Mouse (Mus musculus) monocyte, adult 2 months (primary cell): ENCODE results near the gene Tex19.1.

Experiments used
- DNase-seq, 2 experiments: peaks; one replicate each; pipeline ENCODE4 v3.0.0; 2022; ENCODE audit warnings: low spot score in 2 of 2, low read depth in 1 of 2

Tex19.1 gene

DNA sequence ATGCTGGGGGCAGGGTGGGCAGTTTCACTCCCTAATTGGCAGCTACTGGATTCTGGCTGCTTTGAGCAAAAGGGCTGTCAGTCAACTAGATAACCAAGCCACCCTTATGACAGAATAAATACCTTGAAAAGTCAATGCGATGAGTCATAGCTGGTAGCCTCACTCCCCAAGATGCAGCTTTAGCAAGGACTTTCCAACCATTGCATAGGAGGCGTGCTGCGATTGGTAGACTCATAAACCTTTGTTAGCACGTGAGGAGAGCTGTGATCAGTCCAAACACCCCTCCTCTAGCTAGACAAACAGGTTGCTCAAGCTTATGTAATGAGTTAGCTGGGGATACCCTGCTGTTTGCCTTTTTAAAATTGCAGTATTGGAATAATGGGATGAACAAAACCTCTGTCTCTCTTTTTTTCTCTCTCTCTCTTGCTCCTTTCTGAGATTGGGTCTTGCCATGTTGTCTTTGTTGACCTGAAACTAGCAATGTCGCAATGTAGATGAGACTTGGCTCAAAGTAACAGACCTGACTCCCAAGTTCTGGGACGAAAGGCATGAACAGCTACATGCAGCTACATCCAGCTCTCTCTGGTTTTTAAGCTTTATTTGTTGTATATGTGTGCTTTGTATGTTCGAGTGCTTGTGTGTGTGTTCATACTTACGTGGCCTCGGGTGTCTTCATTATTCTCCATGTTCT, 2.5 kb upstream of the Tex19.1 start:
- DNase-seq: no peak

DNA sequence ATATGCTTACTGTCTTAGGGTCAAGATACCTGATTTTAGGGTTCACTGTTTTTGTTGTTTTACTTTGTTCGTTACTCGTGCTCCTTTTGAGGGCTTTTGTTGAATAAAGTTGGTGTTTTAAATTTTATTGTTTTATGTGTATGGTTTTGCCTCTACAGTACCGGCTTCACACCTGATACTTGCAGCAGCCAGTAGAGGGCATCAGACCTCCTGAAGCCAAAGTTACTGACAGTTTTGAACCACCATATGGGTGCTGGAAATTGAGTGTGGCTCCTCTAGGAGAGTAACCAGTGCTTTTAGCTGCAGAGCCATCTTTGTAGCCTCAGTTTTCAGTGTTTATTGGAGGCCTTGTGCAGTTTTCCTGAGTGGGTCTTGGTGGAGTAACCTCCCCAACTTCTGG, 2.2 kb downstream of the Tex19.1 start:
- no peak for DNase-seq

DNA sequence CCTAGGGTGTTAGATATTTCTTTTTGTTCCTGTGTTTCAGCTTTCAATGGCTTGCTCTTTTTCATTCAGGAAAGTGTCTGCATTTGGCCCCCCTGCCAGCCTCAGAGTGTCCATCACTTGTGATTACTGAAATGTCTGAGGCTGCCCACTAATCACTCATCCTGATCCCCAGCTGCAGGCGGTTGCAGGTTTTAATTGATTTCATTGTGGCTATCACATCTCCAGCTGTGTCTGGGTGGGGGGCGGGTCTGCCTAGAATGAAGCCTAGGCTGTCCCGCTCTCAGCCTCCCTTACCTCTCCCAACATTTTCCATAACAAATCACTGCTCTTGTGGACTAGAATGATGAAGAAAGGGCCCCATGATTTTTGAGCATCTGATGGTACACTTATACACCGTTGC, 8.3 kb downstream of the Tex19.1 start:
- DNase-seq: no peak

DNA sequence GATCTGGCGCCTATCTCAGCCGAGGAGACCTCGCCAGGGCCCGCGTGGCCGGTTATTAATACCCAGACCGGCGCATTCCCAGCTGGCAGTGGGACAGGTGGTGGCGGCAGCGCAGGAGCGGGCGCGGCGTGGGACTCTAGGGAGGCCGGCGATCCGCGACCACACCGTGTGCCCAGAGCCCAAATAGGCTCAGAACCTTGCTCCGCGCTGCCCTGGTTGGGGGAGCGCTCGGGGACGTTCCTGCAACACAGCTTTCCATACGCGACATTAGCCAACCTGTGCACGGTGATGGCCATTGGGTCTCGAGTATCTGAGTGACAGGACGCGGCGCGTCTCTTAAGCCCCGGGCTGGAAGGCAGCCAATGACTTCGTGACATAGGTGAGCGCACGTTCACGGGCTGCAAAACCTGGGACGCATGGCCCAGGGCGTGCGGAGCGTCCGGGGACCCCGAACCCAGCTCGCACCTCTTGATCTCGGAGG, 10.5 kb downstream of the Tex19.1 start:
- no peak for DNase-seq

DNA sequence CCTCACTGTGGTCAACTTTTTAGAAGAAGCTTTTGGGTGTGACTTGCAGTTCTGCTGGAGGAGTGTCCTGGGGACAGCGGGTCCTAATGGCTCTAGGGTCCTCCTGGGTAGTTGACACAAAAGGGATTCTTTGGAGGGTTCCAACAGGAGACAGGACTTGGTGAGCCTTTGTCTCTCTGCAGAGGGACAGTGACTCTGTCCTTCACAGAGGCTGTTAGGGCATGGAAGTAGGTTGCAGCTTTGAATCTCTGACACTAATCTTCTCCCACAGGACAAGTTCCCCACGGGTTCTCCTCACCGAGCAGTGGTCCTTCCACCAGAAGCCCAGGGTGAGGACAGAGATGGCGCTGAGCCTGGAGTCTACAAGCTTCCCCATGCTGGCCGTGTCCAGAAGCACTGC, 14.0 kb downstream of the Tex19.1 start, which contains the start of gene Uts2r:
Gene Uts2r (plus strand): TSS at position 301 of the 400 bp plus-strand sequence.
- no peak for DNase-seq

DNA sequence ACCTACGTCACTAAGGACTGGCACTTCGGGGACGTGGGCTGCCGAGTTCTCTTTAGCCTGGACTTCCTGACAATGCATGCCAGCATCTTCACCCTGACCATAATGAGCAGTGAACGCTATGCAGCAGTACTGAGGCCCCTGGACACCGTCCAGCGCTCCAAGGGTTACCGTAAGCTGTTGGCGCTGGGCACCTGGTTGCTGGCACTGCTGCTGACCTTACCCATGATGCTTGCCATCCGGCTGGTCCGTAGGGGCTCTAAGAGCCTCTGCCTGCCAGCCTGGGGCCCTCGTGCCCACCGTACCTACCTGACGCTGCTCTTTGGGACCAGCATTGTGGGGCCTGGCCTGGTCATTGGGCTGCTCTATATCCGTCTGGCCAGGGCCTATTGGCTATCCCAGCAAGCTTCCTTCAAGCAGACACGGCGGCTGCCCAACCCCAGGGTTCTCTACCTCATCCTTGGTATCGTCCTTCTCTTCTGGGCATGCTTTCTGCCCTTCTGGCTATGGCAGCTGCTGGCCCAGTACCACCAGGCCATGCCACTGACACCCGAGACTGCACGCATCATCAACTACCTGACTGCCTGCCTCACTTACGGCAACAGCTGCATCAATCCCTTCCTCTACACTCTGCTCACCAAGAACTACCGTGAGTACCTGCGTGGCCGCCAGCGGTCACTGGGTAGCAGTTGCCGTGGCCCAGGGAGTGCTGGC, 14.8 kb downstream of the Tex19.1 start:
- no peak for DNase-seq

DNA sequence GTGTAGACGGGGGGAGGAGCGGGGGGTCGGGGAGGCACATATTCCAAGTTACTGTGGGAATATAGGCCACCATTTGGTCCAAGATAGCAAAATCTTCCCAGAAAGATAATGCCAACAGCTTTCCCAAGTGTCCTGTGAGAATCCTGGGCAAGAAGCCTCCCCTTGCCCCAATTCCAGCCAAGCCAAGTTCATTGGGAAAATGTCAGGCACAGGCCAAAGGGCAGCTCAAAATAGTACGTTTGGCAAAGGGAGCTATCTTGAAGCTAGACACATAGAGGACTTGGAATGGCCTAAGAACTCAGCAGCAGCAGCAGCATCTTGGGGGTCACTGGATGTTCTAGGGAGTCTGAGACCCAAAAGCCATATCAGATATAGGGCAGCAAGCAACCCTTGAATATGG, 17.8 kb downstream of the Tex19.1 start:
- no peak for DNase-seq

DNA sequence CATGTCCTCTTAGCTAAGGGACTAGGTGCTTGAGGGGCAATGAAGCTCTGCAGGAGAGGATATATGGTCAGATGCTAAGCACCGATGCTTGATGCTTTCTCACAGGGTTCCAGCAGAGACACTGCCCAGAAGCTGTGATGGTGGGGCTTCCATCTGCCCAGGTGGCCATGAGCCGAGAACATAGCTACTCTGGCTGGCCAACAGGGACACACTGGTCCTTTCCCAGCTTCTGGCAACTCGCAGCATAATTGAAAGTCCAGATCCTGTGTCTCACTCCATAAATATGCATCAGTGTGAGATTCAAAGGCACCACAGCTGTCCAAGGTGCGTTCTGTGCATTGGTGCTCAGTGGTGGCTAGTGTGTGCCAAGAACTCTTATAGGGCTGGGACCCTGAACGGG, 27.3 kb downstream of the Tex19.1 start:
- DNase-seq: no peak

DNA sequence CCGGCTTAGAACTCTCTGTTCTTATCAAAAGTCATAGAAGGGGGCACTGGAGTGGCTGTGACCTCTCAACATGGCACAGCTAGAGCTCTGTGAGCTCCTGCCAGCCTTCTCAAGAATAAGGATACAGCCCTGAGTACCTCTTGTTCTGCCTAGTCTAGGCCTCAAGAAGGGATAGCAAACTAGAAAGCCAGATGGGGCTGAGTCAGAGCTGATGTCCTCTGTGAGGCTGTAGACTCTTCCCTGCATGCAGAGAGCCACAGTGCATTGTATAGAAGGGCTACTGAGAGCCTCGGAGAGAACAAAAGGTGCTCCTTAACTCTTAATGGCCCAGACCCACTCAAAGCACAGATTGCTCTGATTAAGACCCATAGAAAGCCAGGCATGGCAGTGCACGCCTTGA, 28.3 kb downstream of the Tex19.1 start:
- no peak for DNase-seq

DNA sequence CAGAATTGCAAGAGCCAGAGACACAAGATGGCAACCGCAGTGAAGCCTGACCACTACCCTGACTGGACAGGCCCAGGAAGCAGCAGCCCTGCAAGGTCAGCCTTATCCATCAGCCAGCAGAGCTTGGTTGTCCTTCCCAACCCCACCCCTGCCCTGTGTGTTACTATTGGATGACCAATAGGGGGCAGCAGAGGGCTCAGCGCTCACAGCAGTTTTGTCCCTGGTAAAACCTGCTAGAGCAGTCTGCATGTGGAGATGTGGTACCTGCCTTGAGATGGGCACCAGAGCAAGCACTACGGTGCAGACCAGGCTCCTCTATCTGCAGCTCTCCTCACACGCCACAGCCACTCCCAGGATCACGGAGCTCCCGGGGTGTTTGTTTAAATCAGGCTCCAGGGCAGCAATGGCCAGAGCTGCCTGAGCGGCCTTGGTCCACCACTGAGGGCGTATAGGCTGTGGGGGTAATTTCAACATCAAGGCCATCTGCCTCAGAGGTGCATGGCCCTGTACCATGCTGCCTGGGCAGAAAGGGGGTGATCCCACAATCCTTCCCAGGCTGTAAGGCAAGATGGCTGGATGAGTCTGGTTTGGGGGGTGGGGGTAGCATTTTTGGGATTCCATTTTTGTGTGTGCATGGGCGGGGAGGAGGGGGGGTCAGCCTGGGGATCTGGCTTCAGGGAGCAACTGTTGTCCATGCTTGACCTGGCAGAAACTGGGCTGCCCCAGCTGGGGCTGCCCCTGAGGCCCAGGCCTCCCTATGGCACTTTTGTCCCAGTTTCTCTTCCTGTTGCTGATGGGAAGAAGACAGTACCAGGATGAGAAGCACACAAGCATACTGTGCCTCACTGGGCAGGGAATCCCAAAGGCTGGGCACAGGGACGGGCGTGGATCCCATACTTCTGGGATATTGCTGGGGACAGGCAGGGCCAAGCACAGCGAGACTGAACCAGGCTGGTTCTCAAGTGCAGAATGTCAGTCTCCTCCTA, 30.6 kb downstream of the Tex19.1 start:
- peak in 1 of 2 experiments; percentile 14 for DNase-seq

DNA sequence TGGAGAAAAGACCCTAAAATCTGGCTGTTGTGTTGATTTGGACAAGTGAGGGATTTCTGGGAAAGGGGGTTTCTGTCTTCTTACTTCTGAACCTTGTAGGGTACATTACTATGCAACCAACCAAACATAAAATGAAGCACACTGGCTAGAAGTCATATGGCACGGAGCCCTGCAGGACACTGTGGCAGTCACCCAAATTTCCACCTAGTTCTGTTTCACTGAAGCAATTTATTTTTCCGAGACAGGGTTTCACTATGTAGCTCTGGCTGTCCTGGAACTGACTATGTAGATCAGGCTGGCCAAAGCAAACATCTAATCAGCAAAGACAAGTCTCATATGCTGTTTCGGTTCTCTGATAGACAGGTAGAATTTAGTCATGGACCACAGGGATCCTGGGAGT, 43.7 kb downstream of the Tex19.1 start:
- no peak for DNase-seq

DNA sequence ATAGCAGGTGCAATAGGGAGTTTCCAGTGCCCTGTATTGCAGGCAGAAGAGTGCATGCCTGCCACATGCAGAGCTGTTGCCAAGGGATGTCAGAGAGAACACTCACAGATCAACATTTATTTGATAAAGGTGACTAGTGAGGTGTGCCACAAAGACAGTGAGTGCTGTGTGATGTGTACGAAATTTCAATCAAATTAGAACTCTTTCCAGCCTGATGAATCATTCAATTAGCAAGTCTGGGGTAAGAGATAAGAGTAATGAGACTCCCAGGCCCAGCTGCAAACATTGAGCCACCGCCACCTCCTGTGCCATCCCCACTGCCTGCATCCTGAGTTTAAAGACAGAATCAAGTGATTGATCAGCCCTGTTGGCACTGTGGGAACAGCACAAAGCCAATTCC, 46.8 kb downstream of the Tex19.1 start:
- no peak for DNase-seq

DNA sequence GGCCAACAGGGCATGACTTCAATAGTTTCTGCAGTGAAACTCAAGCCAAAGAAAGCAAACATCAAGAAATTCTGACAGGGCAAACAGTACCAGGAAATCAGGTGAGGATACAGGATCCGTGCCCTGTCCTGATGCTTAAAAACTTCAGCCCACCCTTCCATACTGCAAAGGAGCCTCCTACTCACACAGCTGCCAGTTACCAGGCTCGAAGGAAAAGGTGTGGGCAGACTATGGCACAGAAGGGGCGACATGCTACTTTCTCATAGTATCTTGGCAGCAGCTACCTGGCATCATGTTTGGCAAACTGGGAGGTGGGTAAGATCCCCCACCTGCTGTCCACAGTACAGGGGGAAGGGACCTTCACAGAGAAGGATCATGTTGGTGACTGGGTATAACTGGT, 47.5 kb downstream of the Tex19.1 start:
- DNase-seq: no peak
